Mouse (Mus musculus) monocyte, adult 5-6 weeks (primary cell): ENCODE data around the gene Kcnq1. TPM values are rescaled to one million over a fixed set of nuclear protein-coding genes. Genes with fewer than 3 reads are reported as not detected.

Experiments used
- ATAC-seq: fragments of 153-309, 156-312 bp; replicated peaks from 2 replicates; pipeline ENCODE4 v1.8.0; 2017; ENCODE audit warnings: mild to moderate bottlenecking; ENCODE audit not compliant: low TSS enrichment, insufficient number of reproducible peaks, severe bottlenecking, poor library complexity, low FRiP score
- total RNA-seq: library from RNA; stranded (forward); fragments of 200-1000, 200-491, 200-594 nt; gene quantifications from 3 replicates; pipeline ENCODE4 v1.2.3, GENCODE M21; 2017

Gene Kcnq1
- total RNA-seq, 1 experiment from 2014 or later: not detected

DNA sequence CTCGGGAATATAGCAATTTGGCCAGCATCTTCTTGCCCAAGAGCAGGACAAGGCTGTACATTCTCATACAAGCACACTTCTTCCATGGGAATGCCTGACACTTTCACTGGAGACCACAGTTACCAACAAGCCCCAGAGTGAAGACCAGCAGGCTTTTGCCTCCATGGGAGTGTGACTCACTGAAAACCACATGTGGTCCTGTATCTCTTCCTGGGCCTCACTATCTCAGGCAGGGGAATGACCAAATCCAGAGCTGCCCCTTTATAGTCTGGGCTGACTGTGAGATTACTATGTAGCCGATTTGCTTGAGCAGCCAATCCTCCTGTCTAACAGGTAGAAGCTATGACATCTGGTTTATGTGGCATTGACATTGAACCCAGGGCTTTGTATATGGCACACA, 22.5 kb upstream of the Kcnq1 start:
- ATAC-seq: no peak

DNA sequence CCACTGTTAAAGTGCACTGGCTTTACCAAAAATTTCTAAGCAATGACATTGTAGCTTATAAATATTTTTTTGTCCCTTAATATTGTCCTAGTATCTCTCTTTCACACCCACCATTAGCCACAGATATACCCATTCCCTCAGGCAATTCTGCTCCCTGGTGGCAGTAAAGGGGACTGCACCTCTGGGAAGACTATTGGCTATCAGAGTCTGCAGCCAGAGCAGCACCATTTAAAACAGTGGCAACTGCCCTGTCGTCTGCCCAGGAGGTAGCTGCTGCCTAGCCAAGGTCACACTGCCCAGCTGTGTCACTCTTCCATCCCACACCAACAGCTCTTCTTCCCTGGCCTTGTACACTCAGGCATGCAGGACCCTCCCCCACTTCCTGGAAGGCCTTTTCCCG, 19.8 kb upstream of the Kcnq1 start:
- ATAC-seq: peak; percentile 48

DNA sequence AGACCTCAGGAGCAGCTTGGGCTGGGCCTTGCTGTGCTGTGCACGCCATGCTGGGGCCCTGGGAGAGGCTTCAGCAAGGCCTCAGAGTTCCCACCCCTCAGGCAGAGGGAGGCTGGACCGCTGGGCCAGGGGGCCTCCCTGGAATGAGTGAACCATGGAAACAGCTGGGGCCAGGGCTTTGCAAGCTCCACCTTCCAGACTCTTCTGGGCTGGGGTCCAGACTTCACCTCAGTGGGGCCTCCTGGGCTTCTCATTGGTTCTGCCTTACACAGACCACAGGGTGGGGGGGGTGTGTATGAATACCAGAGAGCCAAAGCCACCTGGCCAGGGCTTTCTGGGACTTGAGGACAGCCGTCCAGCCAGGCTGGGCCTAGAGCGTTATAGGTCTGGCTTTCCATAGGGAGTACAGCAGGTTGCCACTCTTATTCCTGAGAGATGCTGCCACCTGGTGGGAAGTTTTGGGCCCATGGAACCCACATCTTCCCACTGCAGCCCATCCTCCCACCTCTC, 19.0 kb upstream of the Kcnq1 start:
- no peak for ATAC-seq

DNA sequence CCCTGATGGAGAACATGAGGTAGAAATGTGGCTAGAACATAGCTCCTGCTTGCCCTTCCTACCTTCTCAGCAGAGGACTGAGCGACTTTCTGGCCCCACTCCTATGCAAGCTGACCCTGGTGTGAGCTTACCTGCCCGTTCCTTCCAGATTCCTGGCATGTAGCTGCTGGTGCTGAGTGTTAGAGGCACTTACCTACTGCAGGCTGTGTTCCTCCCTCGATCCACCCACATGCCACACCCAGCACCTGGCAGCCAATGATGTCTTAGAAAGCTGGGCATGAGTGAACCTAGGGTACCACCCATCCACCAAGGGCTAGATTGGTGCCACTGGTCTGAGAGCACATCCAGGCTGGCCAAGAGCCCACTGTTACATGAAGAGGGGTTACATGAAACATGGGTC, 12.3 kb upstream of the Kcnq1 start:
- no peak for ATAC-seq

DNA sequence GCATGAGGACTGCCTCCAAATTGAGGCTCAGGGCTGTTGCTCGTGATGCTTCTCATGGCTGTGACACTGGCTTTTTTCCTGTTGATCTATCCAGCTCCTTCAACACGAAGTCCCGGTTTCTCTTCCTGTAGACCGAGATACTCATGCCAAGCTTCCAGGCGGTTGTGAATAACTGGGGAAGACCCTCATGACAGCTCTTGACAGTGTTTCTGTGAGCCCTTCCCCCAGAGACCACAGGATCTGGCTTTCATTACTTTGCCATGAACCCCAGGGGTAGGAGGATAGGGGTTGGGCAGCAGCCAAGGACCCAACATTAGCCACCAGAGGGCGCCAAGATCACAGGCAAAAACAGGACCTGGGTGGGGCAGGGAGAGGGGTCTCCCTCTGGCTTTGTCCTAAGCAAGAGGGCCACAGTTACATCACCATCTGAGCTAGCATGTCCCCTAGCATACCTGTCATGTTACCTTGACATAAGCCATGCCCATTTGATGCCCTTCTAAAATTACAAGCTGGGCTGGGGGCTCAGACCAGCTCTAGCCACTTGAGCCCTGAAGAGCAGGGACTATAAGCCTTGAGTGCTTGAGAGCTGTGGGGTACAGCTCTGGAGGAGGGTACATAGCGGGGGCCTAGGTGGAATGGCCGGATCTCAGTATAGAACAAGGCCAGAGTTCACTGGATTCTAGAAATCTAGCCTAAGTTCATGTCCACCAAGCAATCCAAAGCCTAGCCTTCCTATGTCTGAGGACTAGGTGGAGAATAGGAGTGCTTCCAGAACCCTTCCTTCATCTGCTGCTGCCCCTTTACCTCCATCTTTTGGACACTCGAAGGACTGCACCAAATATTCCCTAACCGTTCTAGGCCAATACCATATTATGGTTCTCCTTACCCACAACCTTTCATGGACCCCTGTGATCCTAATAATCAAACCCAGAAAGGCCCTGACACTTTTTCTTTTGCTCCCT, 11.3 kb upstream of the Kcnq1 start, which contains the start of gene Trpm5:
Gene Trpm5, minus strand, starts transcription at position 51 of the 962 bp plus-strand sequence.
- ATAC-seq: no peak

DNA sequence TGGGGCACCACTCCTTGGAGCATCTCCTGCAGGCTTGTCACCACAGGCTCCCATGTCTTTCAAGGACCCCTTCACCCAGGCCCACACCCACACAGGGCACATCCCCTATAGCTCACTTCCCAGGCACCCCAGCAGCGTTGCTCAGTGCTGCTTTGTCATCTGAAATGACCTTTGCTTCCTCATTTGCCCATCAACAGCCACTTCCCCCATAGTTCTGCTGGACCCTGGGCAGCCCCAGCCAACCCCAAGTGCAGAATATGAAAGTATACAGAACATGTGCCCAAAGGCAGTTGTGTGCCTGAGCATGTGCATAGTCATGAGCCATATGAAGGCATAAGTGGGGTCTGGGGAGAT, 10.6 kb upstream of the Kcnq1 start:
- no peak for ATAC-seq

DNA sequence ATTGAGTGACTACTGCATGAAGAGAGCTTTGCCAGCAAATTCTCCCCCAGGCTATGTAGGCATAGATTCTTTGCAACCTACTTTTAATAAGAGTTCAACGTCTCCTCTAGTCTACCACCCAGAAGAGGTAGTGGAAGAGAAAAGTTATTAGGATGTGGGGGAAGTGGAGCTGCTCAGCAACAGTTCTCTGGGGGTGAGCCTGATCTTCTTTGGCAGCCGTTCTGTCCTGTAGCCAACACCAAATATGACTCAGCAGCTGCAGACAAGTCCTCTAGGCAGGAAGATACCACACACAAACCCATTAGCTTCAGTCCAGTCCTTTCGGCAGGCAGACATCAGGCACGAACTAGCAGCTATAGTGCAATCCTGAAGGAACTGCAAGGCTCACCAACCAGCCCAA, 5.4 kb upstream of the Kcnq1 start:
- ATAC-seq: no peak

DNA sequence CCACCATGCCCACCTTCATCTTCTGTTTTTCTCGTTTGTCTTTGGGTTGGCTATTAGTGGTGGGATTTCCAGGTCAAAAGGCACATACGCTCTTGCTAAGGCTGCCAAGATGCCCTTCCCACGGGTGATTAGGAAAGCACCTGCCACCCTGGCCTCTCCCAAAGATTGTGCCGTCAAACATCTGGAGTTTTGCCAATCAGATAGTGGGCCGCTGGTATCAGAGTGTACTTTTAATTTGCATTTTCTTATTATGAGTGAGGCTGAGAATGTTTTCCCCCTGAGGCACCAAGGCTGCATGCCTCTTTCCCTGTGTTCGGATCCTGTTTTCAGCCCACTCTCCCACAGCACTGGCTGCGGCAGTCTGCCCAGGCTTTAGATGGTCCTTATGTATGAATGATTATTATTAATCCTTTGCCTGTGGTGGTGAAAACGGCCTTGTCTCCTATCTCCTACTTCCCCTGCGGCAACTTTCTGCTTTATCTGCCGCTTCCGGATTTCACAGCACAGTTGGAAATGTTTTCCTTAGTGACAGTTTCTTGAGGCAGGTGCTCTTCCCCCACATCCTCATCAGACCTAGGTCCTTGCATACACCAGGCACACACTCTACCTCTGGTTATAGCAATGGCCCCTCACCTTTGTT, 784 bp upstream of the Kcnq1 start:
- no peak for ATAC-seq

DNA sequence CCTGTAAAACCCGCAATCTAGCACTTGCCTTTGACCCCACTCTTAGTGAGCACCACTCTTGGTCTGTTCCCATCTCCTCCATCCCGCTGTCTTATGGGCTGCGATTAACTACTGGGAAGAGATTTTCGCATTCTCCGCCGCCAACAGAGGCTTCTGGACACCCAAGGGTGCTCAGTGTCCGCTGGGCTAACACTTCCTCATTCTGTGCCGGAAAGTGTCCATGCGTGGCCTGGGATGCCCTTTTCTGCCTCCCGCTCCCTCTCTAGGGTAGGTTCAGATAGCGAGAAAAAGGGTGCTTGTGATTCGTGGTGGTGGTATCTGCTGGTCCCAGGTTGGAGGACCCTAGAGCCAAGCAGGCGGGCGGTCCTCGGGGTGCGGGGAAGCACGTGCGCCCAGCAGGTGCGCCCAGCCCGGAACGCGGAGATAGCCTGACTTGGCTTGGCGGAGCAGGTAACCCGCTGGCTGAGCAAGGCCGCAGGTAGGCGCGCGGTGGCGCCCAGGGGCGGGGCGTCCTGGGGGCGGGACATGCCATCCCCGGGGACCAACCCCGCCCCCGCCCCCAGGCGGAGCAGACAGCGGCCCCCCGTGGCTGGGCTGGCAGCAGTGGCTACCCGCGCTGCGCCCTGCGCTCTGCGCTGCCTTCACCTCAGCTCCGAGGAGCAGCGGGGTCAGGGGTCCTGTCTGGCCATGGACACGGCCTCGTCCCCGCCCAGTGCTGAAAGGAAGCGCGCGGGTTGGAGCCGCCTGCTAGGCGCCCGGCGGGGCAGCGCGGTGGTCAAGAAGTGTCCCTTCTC, 707 bp downstream of the Kcnq1 start:
- no peak for ATAC-seq

DNA sequence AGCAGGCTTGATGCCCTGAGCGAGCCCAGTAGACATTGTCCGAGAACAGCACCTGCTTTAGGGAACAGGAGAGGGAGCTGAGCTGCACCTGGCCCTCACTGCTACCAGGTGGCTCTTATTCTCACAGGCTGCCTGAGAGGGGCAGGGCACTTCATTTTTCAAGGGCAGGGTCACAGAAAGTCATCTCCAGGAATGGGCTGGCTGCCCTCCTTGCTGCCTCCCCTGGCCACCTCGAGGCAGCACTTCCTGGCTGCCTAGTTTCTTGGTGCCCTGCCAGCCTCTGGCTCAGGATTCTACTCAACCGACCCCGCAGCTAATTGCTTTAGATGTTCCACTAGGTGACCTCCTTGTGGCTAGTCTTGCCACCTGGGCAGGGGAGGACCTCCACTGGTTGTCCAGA, 2.0 kb downstream of the Kcnq1 start:
- ATAC-seq: no peak

DNA sequence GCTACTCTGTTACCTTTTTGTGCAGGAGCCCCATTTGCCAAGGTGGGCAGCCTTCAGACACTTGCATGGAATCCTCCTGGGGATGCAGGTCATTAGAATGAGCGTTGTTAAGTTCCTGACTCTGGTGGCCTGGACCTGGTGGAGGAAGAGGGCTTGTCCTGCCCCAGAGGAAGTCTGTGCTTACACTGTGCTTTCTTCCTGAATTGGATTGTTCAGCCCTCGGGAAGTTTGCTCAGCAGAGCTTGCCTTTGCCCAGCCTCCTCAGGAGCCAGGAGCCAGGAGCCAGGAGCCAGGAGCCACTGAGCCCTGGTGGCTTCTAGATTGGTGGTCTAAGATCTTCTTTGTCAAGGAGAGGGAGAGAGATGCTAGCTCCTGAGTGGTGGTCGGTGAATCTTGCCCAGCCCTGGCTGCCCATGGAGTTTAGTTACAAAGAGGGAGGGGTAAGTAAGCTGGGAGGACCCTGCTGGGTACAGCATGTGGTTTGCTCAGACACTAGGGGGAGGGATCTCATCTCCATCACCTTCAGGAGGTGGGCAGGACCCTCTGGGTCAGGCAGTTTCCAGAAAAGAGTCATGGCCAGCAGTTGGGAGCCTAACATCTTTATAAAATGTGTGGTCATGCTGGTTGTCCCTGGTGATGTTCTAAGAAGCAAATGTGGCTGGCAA, 3.0 kb downstream of the Kcnq1 start:
- no peak for ATAC-seq

DNA sequence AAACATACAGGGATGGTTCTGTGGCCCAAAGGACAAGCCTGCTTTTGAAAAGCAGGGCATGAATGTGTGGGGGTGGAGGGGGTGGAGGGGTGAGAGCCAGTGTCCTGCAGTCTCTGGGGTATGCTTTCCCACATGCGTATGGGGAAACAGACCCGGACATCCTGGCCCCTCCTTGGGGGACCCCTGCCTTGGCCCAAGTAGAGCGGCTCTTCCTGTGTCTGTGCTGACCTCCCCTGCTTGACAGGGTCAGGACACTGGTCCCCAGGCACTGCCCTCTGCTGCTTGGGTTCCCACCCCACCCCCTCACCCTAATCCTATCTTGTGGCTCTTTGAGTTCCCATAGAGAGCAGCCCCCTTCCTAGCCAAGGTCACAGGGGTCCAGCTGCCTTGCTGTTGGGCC, 3.5 kb downstream of the Kcnq1 start:
- no peak for ATAC-seq

DNA sequence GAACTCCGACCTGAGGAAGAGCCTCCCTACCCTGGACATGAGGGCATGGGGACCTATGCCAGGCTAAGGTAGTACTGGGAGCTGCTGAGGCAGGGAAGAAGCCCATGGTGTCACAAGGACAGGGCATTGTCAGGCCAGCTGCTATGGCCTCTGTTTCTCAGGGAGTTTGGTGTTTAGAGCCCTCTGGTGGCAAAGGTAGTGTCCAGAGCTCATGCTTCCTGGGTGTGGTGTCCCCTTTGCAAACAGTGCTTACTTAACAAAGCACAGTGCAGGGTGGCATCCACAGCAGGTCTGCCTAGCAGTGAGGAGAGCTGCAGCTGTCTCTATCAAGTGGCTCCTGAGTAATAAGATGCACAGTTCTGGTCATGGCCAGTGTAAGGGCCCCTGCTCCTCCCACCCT, 4.6 kb downstream of the Kcnq1 start:
- ATAC-seq: no peak

DNA sequence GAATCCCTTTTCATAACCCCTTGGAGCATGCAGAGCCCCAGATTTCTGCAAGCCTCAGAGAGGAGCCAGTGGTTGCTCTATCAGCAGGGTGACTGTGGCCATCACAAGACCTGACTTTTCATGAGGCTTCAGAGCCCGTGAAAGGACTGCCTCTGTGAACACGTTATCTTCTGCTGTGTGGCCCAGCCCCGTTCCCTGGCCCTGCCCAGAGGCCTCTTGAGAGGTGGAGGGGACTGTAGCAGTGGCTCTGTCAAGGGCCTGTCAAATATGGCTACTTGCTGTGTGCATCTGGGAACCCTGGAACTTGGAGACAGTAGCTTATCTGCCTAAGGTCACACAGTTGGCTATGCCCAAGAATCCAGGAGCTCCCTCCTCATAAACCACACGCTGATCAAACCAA, 5.6 kb downstream of the Kcnq1 start:
- ATAC-seq: no peak

DNA sequence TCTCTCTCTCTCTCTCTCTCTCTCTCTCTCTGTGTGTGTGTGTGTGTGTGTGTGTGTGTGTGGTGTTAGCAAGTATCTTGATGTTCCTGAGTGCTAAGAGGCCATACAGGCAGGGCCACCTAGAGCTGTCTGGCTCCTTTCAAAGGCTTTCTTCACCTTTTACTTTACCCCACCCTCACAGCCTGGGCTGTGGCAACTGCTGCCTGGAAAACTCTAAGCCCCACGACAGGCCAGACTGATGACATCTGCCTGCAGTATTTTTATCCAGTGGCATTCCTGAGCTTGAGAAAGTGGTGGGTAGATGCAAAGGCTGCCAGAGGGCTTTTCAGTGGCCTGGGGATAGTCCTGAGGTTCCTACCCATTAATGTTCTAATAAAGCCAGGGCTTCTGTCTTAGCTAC, 6.2 kb downstream of the Kcnq1 start:
- no peak for ATAC-seq

DNA sequence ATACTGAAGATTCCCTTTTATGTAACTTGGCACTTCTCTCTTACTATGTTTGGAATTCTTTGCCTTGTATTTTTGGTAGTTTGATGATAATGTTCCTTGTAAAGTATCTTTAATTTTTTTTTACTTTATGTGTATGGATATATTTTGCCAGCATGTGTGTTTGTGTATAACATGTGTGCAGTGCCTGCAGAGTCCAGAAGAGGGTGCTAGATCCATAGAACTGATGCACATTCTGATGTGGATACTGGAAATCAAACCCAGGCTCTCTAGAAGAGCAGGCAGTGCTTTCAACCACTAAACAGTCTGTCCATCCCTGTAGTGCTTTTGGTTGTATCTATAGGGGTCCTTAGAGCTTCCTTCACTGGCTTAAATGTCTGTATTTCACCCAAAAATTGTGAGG, 8.6 kb downstream of the Kcnq1 start:
- no peak for ATAC-seq

DNA sequence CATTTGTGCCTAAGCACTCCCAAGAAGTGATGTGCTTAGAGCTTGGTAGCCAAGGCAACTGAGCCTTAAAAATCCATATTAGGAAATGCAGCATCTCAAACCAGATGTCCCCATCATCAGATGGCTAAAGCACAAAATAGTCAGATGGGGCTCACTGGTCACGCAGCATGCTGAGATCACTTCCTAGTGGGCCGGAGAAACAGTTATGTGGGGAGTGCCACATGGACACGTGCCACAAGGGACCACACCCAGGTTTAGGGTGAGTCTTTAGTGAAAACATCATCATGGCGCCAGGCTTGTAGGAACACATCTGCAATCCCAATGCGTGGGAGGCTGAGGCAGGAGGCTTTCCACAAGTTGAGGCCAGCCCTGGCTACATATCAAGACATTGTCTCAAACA, 10.4 kb downstream of the Kcnq1 start:
- no peak for ATAC-seq

DNA sequence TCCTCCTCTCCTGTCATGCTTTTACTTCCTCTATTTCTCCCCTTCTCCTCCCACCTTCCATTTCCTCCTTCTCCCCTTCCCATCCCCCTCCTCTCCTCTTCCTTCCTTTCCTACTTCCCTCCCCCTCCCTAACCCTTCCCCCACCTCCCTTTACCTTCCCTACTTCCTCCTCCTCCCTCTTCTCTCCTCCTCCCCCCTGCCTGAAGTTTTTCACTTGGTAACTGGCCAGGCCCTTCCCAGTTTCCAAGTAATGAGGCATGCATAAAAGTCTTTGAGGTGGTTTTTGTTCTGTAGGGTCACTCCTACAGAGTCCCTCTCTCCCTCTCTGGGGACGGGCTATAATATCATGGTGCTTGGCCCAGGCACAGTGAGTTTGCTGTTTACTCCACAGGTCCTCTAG, 13.2 kb downstream of the Kcnq1 start:
- ATAC-seq: no peak

DNA sequence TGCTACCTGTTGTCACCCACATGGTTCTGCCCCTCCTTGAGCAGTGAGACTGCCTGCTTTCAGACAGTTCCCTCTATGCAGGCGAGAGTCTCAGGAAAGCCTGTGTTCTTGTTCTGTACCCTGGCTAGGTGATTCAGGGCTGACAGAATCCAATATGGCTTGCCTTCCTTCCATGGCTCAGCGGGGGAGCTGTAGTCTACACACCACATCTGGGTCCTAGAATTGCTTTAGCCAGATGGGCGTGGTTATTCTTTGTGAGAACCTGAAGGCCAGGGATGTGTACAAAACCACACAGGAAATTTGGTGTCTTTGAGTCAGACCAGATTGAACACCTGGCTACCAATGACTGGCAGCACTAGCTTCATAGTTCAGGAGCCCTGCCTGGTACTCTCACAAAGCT, 13.7 kb downstream of the Kcnq1 start:
- no peak for ATAC-seq
